Mouse (Mus musculus): ENCODE measurements around the gene Chga. TPM values are rescaled to one million over a fixed set of nuclear protein-coding genes. Genes with fewer than 3 reads are reported as not detected.

Gene Chga
- total RNA-seq, 2 experiments from 2014 or later = 1,253 to 1,514 TPM

GRCm38 (mm10) chr12:102599801-102600200, 45.0 kb downstream of the Chga start:
- DNase-seq = no peak

- no peak for DNase-seq
These were observed 45.6 kb downstream of the Chga start for GRCm38 (mm10) chr12:102600345-102600744.

- no peak for DNase-seq
These were observed 47.1 kb downstream of the Chga start for GRCm38 (mm10) chr12:102601847-102602246.

GRCm38 (mm10) chr12:102602255-102603041, 47.7 kb downstream of the Chga start:
- DNase-seq = no peak

GRCm38 (mm10) chr12:102605607-102606006, 50.8 kb downstream of the Chga start:
- DNase-seq = no peak

- no peak for DNase-seq
These were observed 52.3 kb downstream of the Chga start for GRCm38 (mm10) chr12:102607066-102607465.

GRCm38 (mm10) chr12:102607808-102608517, 53.2 kb downstream of the Chga start:
- DNase-seq = no peak

- no peak for DNase-seq
These were observed 56.2 kb downstream of the Chga start for GRCm38 (mm10) chr12:102610927-102611326.

- DNase-seq = no peak
These were observed 57.7 kb downstream of the Chga start for GRCm38 (mm10) chr12:102612431-102612830.

- no peak for DNase-seq
These were observed 58.6 kb downstream of the Chga start for GRCm38 (mm10) chr12:102613411-102613810.

Other genes starting within 250 kb of the Chga start
- gene Lgmn, start 115.2 kb upstream of the Chga start, total RNA-seq (2021) = 100 to 1,000 TPM in 1 of 2 experiments, 10 to 100 TPM in 1; 92.0 to 125 TPM
- 10 to 100 TPM; 40.3 to 42.2 TPM for gene Golga5, start 85.8 kb upstream of the Chga start, total RNA-seq (2021)
- 100 to 1,000 TPM in 1 of 2 experiments, 10 to 100 TPM in 1; 45.7 to 114 TPM for gene Itpk1, start 150.0 kb downstream of the Chga start, total RNA-seq (2021)
- gene Moap1, start 188.7 kb downstream of the Chga start, total RNA-seq (2021) = 10 to 100 TPM in 1 of 2 experiments, 1 to 10 TPM in 1; 7.7 to 15.3 TPM
- 10 to 100 TPM in 1 of 2 experiments, 1 to 10 TPM in 1; 7.0 to 10.8 TPM for gene Tmem251, start 188.8 kb downstream of the Chga start, total RNA-seq (2021)
- gene Gm28051, start 202.8 kb downstream of the Chga start, total RNA-seq (2021) = not detected
- 10 to 100 TPM; 15.5 to 15.8 TPM for gene Gon7, start 202.8 kb downstream of the Chga start, total RNA-seq (2021)
- gene Ubr7, start 203.0 kb downstream of the Chga start, total RNA-seq (2021) = 10 to 100 TPM; 34.7 to 35.7 TPM
- gene Gm20604, start 203.7 kb downstream of the Chga start, total RNA-seq (2021) = 1 to 10 TPM; 6.6 to 8.2 TPM